Mouse (Mus musculus): ENCODE results near the gene Cyp51.

The Cyp51 gene

GRCm38 (mm10) chr5:4031846-4032245, 72.7 kb downstream of the Cyp51 start:
- no peak for ATAC-seq (ENCODE audit: insufficient number of reproducible peaks, low FRiP score, low TSS enrichment)

Data from cerebellum, adult (tissue).